Mouse (Mus musculus) embryonic fibroblast, embryonic 13.5 days (primary cell): ENCODE results near the gene Unc119b.

ENCODE experiments used
- CTCF ChIP-seq: IDR thresholded peaks from 2 replicates; pipeline ENCODE4 v1.5.1; 2011; ENCODE audit warnings: mild to moderate bottlenecking, control low read depth, low read length, moderate library complexity, borderline replicate concordance; ENCODE audit not compliant: insufficient read depth
- POLR2A ChIP-seq: IDR thresholded peaks from 2 replicates; pipeline ENCODE4 v1.6.1; 2011; ENCODE audit warnings: low read depth, mild to moderate bottlenecking, control low read depth, low read length, moderate library complexity

DNA sequence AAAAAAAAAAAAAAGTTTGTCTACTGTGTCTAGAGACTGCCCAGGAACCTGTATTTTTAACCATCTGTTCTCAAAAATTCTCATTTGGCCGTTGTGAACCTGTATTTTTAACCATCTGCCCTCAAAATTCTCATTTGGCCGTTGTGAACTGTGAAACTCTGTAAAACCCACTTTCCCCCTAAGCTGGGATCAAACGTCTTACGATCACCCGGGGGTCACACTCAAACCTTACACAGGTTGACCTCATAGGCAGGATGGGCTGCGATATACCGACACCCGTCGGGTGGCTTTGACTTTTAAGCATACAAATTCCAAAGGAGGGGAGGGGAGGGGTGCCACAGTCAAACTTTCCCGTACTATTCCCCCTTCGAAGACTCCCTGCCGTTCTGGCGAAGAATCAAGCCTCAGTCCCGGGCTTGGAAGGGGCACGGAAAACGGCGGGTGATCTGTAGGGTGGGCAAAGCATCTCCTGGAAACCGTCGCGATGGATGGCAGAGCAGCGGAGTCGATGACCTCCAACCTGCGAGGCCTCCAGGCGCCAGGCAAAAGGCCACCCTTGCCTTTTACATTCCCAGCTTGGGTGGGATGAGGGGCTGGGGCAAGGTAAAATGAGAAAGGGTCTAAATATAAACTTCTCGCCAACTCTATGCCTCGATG is 22.3 kb upstream of the Unc119b start:
- no peak for TF ChIP-seq CTCF
- no peak for TF ChIP-seq POLR2A
